Mouse (Mus musculus) hindbrain, embryonic 14.5 days (tissue): ENCODE results near the gene Irgm2. TPM values are rescaled to one million over a fixed set of nuclear protein-coding genes. Genes with fewer than 3 reads are reported as not detected.
A peak's percentile ranks its signal among the peaks of the same experiment; 100 is the strongest.
"Not testable (repeated sequence)": the region's sequence is repeated elsewhere in the genome, so short reads cannot be mapped to it uniquely, and the experiment has no call there.

ENCODE experiments used
- ATAC-seq: fragments of 200-750 bp; cut with Nextera tagmentation; 2 replicates; pipeline ENCODE4 v1.8.0; 2017; ENCODE audit warnings: moderate number of reproducible peaks, mild to moderate bottlenecking, moderate TSS enrichment, moderate library complexity; ENCODE audit not compliant: low FRiP score
- DNase-seq: peaks from one replicate; pipeline ENCODE4 v3.0.0-alpha.2; 2015; ENCODE audit warnings: low spot score
- H3K27ac ChIP-seq: fragments of 300-500 bp; sonication (generic); 2 replicates; pipeline ENCODE4 v1.5.1; 2014; ENCODE audit warnings: mild to moderate bottlenecking, moderate library complexity
- H3K27me3 ChIP-seq: fragments of 300-500 bp; sonication (generic); 2 replicates; pipeline ENCODE4 v1.6.1; 2014; ENCODE audit warnings: mild to moderate bottlenecking, low read length, mixed read lengths; ENCODE audit not compliant: control insufficient read depth, insufficient read depth
- H3K36me3 ChIP-seq: fragments of 300-500 bp; sonication (generic); replicated peaks from 2 replicates; pipeline ENCODE4 v1.6.1; 2014; ENCODE audit not compliant: control insufficient read depth, insufficient read depth
- H3K4me1 ChIP-seq: fragments of 300-500 bp; sonication (generic); replicated peaks from 2 replicates; pipeline ENCODE4 v1.6.1; 2014; ENCODE audit warnings: antibody characterized with exemption, low read length, mixed read lengths; ENCODE audit not compliant: control insufficient read depth, insufficient read depth
- H3K4me2 ChIP-seq: fragments of 300-500 bp; sonication (generic); replicated peaks from 2 replicates; pipeline ENCODE4 v1.6.1; 2014; ENCODE audit warnings: mild to moderate bottlenecking, moderate library complexity
- H3K4me3 ChIP-seq: fragments of 300-500 bp; sonication (generic); replicated peaks from 2 replicates; pipeline ENCODE4 v1.5.1; 2014; ENCODE audit warnings: mild to moderate bottlenecking, low read length
- H3K9ac ChIP-seq: fragments of 300-500 bp; sonication (generic); 2 replicates; pipeline ENCODE4 v1.6.1; 2014
- H3K9me3 ChIP-seq: fragments of 300-500 bp; sonication (generic); 2 replicates; pipeline ENCODE4 v1.6.1; 2016; ENCODE audit warnings: low read length; ENCODE audit not compliant: control insufficient read depth
- WGBS: fragments of 180-500 bp; shearing (Covaris S2); extraction: QIAGEN DNeasy Blood & Tissue Kit; methylation state at CpG from one replicate; pipeline ENCODE4 v1.1.7; 2014; 5-methylcytosine and 5-hydroxymethylcytosine counted together
- polyA plus RNA-seq: library from polyadenylated mRNA; unstranded; fragments of >200 nt; fragmentation: Nextera tagmentation; extraction: Ambion mirVana; gene quantifications from 2 replicates; pipeline ENCODE4 v1.2.1, GENCODE M21; 2014

Irgm2 gene
- polyA plus RNA-seq, 1 experiment from 2014 or later: 1.4 TPM

DNA sequence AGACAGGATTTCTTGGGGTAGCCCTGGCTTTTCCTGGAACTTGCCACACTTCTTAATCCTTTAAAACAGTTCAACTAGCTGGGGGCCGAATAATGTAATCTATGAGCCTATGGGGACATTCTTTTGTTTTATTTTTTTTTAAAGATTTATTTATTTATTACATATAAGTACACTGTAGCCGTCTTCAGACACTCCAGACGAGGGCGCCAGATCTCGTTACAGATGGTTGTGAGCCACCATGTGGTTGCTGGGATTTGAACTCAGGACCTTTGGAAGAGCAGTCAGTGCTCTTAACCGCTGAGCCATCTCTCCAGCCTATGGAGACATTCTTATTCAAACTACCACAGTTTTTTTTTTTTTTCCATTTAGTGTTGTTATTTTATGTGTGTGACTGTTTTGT lies 19.4 kb upstream of the Irgm2 start:
- not testable (repeated sequence) for DNase-seq, ATAC-seq, H3K4me2 ChIP-seq, H3K9me3 ChIP-seq, H3K27me3 ChIP-seq, H3K27ac ChIP-seq, H3K4me1 ChIP-seq, H3K4me3 ChIP-seq, H3K9ac ChIP-seq
- WGBS: 95% methylated on average over 6 of the region's 6 CpGs
- H3K36me3 ChIP-seq: peaks cover 54% of the 10 kb centered on the region

DNA sequence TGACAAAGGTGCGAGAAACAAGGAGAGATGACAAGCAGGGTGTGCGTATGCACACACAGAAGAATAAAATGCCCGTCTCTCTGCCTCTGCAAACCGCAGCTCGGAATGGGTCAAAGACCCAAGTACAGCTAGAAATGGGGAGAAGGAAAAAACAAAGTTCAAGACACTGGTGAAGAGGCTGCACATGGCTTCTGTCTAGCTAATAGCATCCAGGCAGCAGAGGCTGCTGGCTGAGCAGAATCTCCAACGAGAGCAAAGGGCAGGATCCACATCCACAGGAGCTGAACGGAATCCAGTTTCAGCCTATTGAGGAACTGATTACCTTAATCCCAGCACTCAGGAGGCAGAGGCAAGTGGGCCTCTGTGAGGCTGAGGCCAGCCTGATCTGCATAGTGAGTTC lies 18.7 kb upstream of the Irgm2 start:
- no peaks in the 10 kb centered on the region for H3K27me3 ChIP-seq
- no peak overlapping the region for H3K9ac ChIP-seq
- H3K36me3 ChIP-seq: peaks cover 46% of the 10 kb centered on the region
- no peak overlapping the region for H3K4me3 ChIP-seq
- H3K9me3 ChIP-seq: no peaks in the 10 kb centered on the region
- no peak overlapping the region for H3K4me2 ChIP-seq
- H3K27ac ChIP-seq: no peak overlapping the region
- ATAC-seq: no peak
- no peak for DNase-seq
- H3K4me1 ChIP-seq: no peaks in the 10 kb centered on the region
- 96% methylated on average over 7 of the region's 7 CpGs for WGBS

DNA sequence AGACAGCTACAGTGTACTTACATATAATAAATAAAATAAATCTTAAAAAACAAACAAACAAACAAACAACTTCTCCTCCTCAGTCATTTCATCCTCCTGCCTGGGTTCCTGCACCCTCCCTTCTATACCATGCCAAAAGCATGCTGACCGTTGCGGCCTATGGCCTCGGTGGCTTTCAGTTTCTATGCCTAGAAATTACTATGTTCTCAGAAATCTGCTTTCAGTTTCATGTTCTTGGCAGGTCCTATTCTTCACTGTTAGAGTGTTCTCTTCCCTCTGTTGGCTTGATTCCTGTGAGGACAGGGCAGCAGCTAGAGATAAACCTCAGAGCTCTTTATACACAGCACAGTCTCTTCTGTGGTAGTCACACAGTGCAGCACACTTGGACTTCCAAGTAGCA lies 15.8 kb upstream of the Irgm2 start:
- Histone ChIP-seq H3K4me2 (no peak overlapping the region), H3K27me3 (no peaks in the 10 kb centered on the region), H3K9me3 (no peaks in the 10 kb centered on the region), H3K4me3 (no peak overlapping the region), H3K9ac (no peak overlapping the region), H3K36me3 (peaks cover 18% of the 10 kb centered on the region), H3K27ac (no peak overlapping the region), H3K4me1 (no peaks in the 10 kb centered on the region)
- DNase-seq (no peak), ATAC-seq (no peak)
- WGBS: 91% methylated on average over 3 of the region's 3 CpGs

DNA sequence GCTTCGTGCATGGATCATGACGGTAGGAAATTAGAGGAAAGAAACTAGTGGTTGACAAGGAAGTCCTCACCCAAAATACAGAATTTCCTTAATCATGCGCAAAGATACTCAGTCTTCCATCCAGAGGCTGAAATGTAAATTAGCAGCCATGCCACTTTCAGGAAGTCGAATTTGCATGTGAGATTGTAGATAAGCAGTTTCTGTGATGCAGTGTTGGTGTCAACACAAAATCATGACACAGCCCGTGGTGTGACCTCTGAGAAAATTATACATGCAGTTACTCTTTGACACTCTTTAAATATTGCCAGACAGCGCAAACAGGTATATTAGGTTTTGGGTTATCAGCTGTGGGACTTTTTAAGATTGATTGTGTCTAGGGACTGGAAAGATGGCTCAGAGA lies 9.7 kb upstream of the Irgm2 start:
- 97% methylated on average over 6 of the region's 6 CpGs for WGBS
- ATAC-seq (no peak), DNase-seq (no peak)
- Histone ChIP-seq H3K9me3 (no peaks in the 10 kb centered on the region), H3K27ac (no peak overlapping the region), H3K36me3 (no peaks in the 10 kb centered on the region), H3K4me1 (no peaks in the 10 kb centered on the region), H3K4me2 (no peak overlapping the region), H3K27me3 (no peaks in the 10 kb centered on the region), H3K9ac (no peak overlapping the region), H3K4me3 (no peak overlapping the region)

DNA sequence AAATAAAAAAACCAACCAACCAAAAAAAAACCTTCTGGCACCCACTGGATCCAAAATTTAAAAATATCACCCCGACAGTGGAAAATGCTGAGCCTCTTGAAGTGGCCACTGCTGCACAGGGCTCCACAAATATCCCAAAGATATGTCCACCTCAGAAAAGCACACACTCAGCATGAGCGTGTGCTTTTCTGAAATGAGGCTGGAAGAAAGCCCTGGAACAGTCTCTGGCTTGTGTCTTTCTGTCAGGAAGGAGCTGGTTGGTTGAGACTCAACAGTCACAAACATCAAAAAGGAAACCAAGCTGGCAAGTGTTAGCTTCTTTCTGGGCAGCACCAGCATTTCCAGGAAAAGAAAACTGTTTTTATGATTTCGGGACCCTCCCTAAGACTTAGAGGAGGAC lies 6.1 kb upstream of the Irgm2 start:
- ATAC-seq: no peak
- H3K27ac ChIP-seq: no peak overlapping the region
- no peaks in the 10 kb centered on the region for H3K9me3 ChIP-seq
- no peaks in the 10 kb centered on the region for H3K36me3 ChIP-seq
- WGBS: 82% methylated on average over 3 of the region's 3 CpGs
- H3K27me3 ChIP-seq: no peaks in the 10 kb centered on the region
- no peak overlapping the region for H3K9ac ChIP-seq
- H3K4me3 ChIP-seq: no peak overlapping the region
- no peaks in the 10 kb centered on the region for H3K4me1 ChIP-seq
- H3K4me2 ChIP-seq: no peak overlapping the region
- DNase-seq: no peak

DNA sequence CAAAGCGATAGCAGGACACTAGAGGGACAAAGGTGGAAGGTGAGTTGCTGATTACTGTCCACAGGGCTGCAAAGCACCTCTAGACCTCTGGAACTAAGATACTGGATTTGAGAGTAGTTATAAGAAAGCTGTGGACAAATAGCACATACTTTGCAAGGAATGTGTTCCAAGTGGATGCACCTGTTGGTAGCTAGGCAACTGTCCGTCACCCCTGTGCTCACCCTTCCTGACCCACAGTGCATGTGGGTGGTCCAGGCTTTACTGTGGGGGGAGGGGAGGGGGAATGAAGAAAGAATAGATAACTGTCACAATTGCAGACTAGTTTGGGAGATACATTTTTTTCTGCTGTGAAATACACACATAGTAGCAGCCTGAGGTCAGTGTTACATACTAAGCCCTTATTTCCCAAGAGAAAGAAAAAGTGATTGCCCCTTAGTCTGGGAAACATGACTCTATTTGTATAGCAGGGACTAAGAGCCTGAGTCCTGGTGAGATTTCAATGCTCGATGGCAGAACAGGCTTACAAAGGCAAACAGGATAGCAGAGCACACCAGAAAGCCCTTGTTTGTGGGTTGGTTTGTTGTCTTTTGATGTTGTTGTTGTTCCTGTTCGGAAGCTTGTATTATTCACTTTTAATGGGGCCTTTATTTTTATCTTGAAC lies 5.4 kb upstream of the Irgm2 start:
- H3K9me3 ChIP-seq: no peaks in the 10 kb centered on the region
- H3K4me3 ChIP-seq: no peak overlapping the region
- no peak overlapping the region for H3K27ac ChIP-seq
- H3K36me3 ChIP-seq: no peaks in the 10 kb centered on the region
- H3K9ac ChIP-seq: no peak overlapping the region
- ATAC-seq (no peak), DNase-seq (no peak)
- H3K4me1 ChIP-seq: no peaks in the 10 kb centered on the region
- WGBS: 42% methylated on average over 4 of the region's 4 CpGs
- no peak overlapping the region for H3K4me2 ChIP-seq
- H3K27me3 ChIP-seq: no peaks in the 10 kb centered on the region

DNA sequence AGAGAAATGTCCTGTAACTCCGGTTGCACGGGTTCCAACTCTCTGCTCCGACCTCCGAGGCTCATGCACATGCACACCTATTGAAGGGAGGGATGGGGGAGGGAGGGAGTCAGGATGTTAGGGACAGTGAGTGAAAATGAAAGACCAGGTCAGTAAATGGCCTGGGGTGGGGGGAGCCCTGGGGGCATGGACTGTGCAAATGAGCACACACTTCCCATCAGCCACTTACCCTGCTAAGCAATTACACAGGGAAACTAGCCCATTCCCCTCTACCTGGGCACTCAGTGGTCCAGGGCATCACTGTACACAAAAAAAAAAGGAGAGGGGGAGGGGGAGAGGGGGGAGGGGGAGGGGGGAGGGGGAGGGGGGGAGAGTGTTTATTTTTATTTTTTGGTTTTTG lies 755 bp upstream of the Irgm2 start:
- H3K36me3 ChIP-seq: no peaks in the 10 kb centered on the region
- no peaks in the 10 kb centered on the region for H3K4me1 ChIP-seq
- H3K9ac ChIP-seq: no peak overlapping the region
- whole genome bisulfite sequencing: 94% methylated on average over 4 of the region's 4 CpGs
- no peaks in the 10 kb centered on the region for H3K27me3 ChIP-seq
- H3K4me2 ChIP-seq: peak overlapping the region; percentile 55
- ATAC-seq (no peak), DNase-seq (no peak)
- H3K9me3 ChIP-seq: no peaks in the 10 kb centered on the region
- no peak overlapping the region for H3K27ac ChIP-seq
- peak overlapping the region; percentile 32; the same call in 1 of the 2 replicates for H3K4me3 ChIP-seq

DNA sequence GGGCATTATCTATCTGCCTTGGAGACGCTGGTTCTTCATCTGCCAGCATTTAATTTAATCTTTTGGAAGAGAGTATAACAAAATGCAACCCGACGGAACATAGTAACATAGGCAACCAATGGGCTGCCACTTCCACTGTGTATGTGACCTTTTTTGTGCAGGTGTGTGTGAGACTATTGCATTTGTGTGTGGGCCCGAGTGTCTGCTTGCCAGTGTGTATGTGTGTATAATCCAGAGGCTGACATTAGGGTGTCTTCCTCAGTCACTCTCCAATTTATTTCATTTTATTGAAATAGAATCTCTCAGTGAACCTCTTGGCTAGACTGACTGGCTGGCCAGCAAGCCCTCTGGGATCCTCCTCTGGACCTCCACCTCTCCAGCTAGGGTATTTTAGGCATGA lies 808 bp downstream of the Irgm2 start:
- WGBS: 96% methylated on average over 4 of the region's 4 CpGs

DNA sequence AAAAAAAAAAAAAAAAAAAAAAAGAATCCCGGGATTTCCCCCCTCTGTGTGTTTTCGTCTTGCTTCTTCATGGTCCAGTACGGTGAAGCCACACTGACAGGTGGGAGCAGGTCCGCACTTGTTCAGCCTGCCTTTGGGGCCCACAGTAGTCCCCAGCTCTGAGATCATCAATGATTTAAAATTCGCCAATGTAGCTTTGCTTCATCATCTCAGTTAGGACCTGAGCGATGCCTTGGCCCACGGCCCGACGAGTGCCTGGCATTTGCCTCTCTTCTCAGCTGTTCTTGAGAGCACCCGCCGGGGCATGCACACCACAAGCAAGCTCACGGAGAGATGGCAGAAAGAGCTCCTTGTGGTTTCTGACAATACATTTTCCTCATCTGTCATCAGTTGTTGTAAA lies 1.6 kb downstream of the Irgm2 start:
- H3K9ac ChIP-seq: no peak overlapping the region
- H3K36me3 ChIP-seq: no peaks in the 10 kb centered on the region
- H3K27ac ChIP-seq: no peak overlapping the region
- H3K4me2 ChIP-seq: no peak overlapping the region
- H3K4me1 ChIP-seq: no peaks in the 10 kb centered on the region
- ATAC-seq (no peak), DNase-seq (no peak)
- H3K9me3 ChIP-seq: no peaks in the 10 kb centered on the region
- 84% methylated on average over 12 of the region's 12 CpGs for WGBS
- no peak overlapping the region for H3K4me3 ChIP-seq
- no peaks in the 10 kb centered on the region for H3K27me3 ChIP-seq

More for the DNA sequence above, 808 bp downstream of the Irgm2 start:
- no peaks in the 10 kb centered on the region for H3K4me1 ChIP-seq
- H3K27ac ChIP-seq: no peak overlapping the region
- ATAC-seq: no peak
- no peaks in the 10 kb centered on the region for H3K9me3 ChIP-seq
- H3K4me2 ChIP-seq: no peak overlapping the region
- H3K4me3 ChIP-seq: no peak overlapping the region
- H3K36me3 ChIP-seq: no peaks in the 10 kb centered on the region
- no peak overlapping the region for H3K9ac ChIP-seq
- DNase-seq: no peak
- H3K27me3 ChIP-seq: no peaks in the 10 kb centered on the region

DNA sequence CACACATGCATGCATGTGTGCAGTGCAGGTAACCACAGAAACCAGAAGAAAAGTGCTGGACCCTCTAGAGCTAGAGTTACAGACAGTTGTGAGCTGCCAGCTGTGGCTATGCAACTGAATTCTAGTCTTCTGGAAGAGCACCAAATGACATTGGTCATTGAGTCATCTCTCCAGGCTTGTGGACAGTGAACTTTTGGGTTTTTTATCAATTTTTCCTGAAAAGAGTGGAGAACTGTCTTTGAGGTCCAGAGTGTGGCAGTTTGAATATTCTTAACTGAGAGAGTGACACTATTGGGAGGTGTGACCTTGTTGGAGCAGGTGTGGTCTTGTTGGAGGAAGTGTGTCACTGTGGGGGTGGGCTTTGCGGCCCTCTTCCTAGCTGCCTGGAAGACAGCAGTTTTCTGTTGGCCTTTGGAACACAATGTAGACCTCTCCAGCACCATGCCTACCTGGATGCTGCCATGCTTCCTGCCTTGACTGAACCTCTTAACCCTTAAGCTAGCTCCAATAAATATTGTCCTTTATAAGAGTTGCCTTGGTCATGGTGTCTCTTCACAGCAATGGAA lies 11.0 kb downstream of the Irgm2 start:
- no peak overlapping the region for H3K9ac ChIP-seq
- no peak overlapping the region for H3K4me3 ChIP-seq
- H3K27me3 ChIP-seq: no peaks in the 10 kb centered on the region
- H3K4me1 ChIP-seq: no peaks in the 10 kb centered on the region
- H3K27ac ChIP-seq: no peak overlapping the region
- DNase-seq: no peak
- ATAC-seq: no peak
- 82% methylated on average over 1 of the region's 1 CpGs for WGBS
- no peaks in the 10 kb centered on the region for H3K9me3 ChIP-seq
- no peak overlapping the region for H3K4me2 ChIP-seq
- H3K36me3 ChIP-seq: no peaks in the 10 kb centered on the region
